Mouse (Mus musculus): ENCODE measurements around the gene Gtf2a1l. TPM values are rescaled to one million over a fixed set of nuclear protein-coding genes. Genes with fewer than 3 reads are reported as not detected.

Gtf2a1l gene
- polyA plus RNA-seq, 1 experiment = 0.15 TPM

DNA sequence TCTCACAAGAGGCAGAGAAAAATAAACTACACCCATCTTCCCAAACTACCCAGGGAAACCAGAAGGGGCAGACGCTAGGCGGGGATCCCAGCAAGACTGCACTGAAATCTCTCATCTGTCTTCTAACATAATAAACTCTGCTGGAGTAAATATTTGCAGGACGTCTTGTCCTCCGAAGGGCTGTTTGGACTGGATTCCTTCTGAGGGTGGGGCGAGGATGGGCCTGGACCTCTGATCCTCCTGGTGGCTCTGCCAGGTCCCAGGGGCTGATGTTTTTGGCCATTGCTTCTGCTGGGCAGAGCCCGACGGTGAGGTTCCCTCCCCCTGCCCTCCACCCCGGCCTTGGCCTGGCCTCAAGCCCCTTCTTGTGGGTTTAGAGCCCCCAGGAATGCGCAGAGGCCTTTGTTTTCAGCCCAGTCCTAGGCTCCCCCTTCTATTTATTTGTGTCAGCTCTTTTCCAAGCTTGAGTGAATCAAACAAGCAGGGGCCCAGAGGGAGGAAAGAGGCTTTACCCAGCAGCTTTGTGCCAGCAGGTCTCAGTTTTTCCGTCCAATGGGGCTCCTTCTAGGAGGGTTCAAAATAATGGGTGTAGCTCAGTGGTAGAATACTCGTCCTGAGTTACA, 38.4 kb upstream of the Gtf2a1l start:
- DNase-seq (ENCODE audit: low read depth) = peak; percentile 92
- TF ChIP-seq CTCF (IDR thresholded peaks at IDR 0.05; ENCODE audit: borderline replicate concordance, extremely low read depth, insufficient read depth, insufficient read length) (peak; percentile 17; the same call in 1 of the 2 replicates), POLR2A (IDR thresholded peaks at IDR 0.05; ENCODE audit: borderline replicate concordance, extremely low read depth, insufficient read depth, insufficient read length, poor library complexity, severe bottlenecking) (no peak)

DNA sequence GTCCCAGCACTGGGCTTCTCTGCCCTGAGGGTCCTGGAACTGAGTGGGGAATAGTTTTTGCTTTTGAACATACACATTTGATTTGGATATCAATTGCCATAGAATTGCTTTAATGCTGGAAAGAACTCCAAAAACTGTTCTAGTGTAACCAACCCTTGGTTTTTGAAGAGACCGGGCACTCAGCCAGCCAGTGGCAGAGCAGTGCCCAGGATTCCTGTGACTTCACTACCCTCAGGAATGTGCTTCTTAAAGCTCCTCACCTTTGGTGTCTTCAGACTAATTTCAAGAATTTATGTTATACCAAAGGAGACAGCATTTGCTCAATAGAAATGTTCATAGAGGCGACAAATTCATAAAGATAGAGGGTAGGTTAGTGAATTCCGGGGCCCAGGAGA, 37.9 kb upstream of the Gtf2a1l start:
- TF ChIP-seq CTCF (IDR thresholded peaks at IDR 0.05; ENCODE audit: borderline replicate concordance, extremely low read depth, insufficient read depth, insufficient read length) (no peak), POLR2A (IDR thresholded peaks at IDR 0.05; ENCODE audit: borderline replicate concordance, extremely low read depth, insufficient read depth, insufficient read length, poor library complexity, severe bottlenecking) (no peak)
- DNase-seq (ENCODE audit: low read depth) = no peak

DNA sequence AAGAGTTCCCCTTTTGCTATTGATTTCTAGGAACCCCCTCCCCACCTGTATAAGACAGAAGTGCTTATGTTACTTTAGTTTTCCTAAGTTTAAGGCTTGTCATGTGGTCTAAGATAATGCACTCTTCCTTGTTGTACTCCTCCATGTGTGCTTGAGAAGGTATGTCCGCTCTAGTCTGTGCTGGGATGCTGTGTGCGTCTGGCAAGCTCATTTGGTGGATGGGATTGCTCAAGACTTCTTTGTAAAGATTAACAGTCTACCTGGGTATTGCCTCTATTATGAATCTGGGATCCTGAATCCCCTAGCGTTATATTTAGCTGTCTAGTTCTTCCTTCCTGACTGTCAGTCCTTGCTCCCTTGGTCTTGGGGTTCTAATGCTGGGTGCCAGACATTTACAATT, 35.8 kb upstream of the Gtf2a1l start:
- no peak for DNase-seq (ENCODE audit: low read depth)
- no peak for TF ChIP-seq POLR2A (IDR thresholded peaks at IDR 0.05; ENCODE audit: borderline replicate concordance, extremely low read depth, insufficient read depth, insufficient read length, poor library complexity, severe bottlenecking)
- no peak for TF ChIP-seq CTCF (IDR thresholded peaks at IDR 0.05; ENCODE audit: borderline replicate concordance, extremely low read depth, insufficient read depth, insufficient read length)

DNA sequence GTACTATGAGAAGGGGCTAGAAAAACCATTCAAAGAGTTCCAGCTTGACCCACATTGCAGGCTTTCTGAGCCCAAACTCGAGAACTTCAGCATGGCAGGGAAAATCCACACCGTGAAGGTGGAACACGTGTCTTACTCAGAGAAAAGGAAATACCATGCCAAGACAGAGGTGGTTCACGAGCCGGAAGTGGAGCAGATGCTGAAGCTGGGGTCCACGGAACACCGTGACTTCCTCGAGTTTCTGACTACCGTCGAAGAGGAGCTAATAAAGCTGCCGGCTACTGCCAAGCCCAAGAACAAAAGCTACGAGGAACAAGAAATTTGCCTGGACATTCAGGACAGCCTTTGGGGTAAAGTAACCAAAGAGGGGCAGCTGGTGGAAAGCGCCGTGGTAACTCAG, 32.4 kb upstream of the Gtf2a1l start:
- no peak for DNase-seq (ENCODE audit: low read depth)
- TF ChIP-seq CTCF (IDR thresholded peaks at IDR 0.05; ENCODE audit: borderline replicate concordance, extremely low read depth, insufficient read depth, insufficient read length) (no peak), POLR2A (IDR thresholded peaks at IDR 0.05; ENCODE audit: borderline replicate concordance, extremely low read depth, insufficient read depth, insufficient read length, poor library complexity, severe bottlenecking) (no peak)

DNA sequence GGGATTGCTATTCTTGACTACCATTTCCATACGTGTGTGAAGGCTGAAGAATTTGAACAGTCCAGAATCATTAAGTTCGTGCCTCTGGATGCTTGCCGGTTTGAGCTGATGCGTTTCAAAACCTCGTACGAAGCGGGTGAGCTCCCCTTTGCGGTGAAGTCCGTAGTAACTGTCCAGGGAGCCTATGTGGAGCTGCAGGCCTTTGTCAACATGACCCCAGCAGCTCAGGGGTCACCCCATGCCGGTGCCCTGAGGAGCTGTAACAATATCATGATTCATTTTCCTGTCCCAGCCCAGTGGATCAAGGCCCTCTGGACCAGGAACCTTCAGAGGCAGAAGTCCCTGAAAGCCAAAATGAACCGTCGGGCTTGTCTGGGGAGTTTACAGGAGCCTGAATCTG, 31.9 kb upstream of the Gtf2a1l start:
- peak; percentile 21 for DNase-seq (ENCODE audit: low read depth)
- no peak for TF ChIP-seq CTCF (IDR thresholded peaks at IDR 0.05; ENCODE audit: borderline replicate concordance, extremely low read depth, insufficient read depth, insufficient read length)
- TF ChIP-seq POLR2A (IDR thresholded peaks at IDR 0.05; ENCODE audit: borderline replicate concordance, extremely low read depth, insufficient read depth, insufficient read length, poor library complexity, severe bottlenecking) = no peak

DNA sequence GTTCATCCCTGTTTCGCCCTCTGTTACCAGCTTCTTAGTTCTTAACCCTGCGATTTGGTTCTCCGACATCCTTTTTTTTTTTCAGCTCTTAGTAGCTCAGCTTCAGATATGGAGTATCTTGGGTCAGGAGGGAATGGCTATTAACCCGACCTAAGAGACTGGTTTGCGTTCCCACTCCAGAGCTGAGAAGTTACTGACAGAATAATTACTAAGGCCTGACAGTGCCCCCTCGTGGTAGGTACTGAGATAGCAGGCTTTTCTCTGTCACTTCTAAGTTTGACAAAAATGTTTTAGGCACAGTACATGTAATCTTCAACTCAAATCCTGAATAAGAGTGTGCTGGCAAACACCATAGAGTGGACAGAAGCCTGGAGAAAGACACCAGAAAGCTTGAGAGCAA, 27.4 kb upstream of the Gtf2a1l start:
- peak; percentile 82 for DNase-seq (ENCODE audit: low read depth)
- TF ChIP-seq POLR2A (IDR thresholded peaks at IDR 0.05; ENCODE audit: borderline replicate concordance, extremely low read depth, insufficient read depth, insufficient read length, poor library complexity, severe bottlenecking) (no peak), CTCF (IDR thresholded peaks at IDR 0.05; ENCODE audit: borderline replicate concordance, extremely low read depth, insufficient read depth, insufficient read length) (peak; percentile 81)

DNA sequence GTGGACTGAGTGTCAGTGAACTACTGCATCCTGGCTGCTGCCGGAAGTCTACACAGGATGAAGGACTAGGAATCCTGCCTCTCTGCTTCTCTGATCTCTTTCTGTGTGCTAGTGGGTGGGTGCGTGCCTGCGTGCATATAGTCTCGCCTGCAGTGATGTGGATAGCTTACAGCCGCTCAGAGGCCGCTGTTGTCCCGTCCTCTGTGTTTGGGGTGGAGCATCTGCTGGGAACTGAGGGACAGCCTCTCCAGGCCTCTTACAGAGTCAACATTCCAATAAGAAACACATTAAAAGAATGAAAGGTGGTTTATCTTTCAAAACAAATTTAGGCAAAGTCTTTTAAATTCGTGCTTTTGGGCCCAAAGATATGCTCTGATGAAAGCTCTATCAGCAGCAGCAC, 26.6 kb upstream of the Gtf2a1l start:
- no peak for DNase-seq (ENCODE audit: low read depth)
- no peak for TF ChIP-seq POLR2A (IDR thresholded peaks at IDR 0.05; ENCODE audit: borderline replicate concordance, extremely low read depth, insufficient read depth, insufficient read length, poor library complexity, severe bottlenecking)
- no peak for TF ChIP-seq CTCF (IDR thresholded peaks at IDR 0.05; ENCODE audit: borderline replicate concordance, extremely low read depth, insufficient read depth, insufficient read length)

DNA sequence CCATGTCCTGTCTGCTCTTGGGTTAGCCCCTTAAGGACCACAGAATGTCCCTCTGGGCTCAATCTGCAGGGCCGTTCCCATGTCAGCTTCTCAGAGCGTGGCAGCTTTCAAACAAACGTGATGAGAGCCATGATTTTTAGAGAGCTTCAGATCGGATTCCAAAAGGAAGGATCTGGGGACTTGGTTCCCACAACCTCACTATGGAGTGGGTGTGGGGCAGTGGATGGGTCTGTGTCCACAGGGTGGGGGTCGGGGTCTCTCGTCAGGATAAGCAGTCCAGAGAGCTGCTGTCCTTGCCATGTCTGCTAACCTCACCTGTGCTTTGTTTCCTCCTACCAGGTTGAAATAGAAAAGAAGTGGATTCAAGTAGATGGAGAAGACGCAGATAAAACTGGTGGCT, 23.6 kb upstream of the Gtf2a1l start:
- no peak for TF ChIP-seq POLR2A (IDR thresholded peaks at IDR 0.05; ENCODE audit: borderline replicate concordance, extremely low read depth, insufficient read depth, insufficient read length, poor library complexity, severe bottlenecking)
- no peak for DNase-seq (ENCODE audit: low read depth)

DNA sequence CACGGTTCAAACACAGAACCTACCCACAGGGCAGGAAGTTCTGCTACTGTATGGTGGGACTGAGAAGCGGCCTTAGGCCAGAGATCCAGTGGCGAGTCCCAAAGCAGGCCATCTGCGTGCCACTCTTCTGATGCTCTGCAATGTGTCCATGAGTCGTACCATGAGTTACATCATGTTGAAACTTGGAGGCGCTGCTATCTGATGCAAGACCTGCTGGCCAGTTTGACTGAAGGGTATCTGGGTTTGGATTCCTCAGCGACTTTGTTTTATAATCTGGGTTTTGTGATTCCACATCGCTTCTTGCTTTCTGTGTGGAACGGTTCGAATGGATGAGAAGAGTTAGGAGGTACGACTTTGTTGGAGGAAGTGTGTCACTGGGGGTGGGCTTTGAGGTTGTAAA, 23.2 kb upstream of the Gtf2a1l start:
- TF ChIP-seq CTCF (IDR thresholded peaks at IDR 0.05; ENCODE audit: borderline replicate concordance, extremely low read depth, insufficient read depth, insufficient read length) (no peak), POLR2A (IDR thresholded peaks at IDR 0.05; ENCODE audit: borderline replicate concordance, extremely low read depth, insufficient read depth, insufficient read length, poor library complexity, severe bottlenecking) (no peak)
- no peak for DNase-seq (ENCODE audit: low read depth)

DNA sequence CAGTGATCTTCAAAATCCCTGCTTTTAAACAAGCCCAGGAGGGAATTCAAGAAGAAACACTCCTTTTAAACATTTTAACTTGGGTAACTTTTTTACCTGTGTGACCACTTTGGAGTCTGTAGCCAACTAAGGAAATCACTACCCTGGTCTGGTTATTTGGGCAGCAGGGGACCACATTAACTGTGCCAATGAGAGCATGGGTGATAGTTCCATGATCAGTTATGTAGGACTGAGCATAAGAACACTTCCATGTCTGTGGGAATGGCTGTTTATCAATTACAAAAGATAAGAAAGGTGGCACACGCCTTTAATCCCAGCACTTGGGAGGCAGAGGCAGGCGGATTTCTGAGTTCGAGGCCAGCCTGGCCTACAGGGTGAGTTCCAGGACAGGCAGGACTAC, 21.3 kb upstream of the Gtf2a1l start:
- DNase-seq (ENCODE audit: low read depth) = no peak

DNA sequence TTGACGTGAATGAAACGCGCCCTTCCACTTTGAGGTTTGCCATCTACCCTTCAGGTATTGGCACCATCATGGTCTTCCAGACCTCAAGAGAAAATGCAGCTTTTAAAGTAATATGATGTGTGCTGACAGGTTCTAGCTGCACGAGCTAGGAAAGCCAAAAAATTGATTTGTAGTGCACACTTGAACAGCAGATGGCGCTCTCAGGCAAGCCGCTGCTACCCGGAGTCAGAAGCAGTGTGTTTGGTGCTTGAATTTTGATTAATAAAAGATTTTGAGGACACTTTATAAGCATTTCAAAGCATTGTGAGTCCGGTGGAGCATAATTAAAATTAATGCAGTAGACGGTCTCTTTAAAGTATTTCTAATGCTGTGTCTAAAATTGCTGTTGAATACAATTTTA, 16.4 kb upstream of the Gtf2a1l start:
- peak; percentile 87 for DNase-seq (ENCODE audit: low read depth)
- TF ChIP-seq POLR2A (IDR thresholded peaks at IDR 0.05; ENCODE audit: borderline replicate concordance, extremely low read depth, insufficient read depth, insufficient read length, poor library complexity, severe bottlenecking) (no peak), CTCF (IDR thresholded peaks at IDR 0.05; ENCODE audit: borderline replicate concordance, extremely low read depth, insufficient read depth, insufficient read length) (peak; percentile 92)

More for the DNA sequence above, 21.3 kb upstream of the Gtf2a1l start:
- no peak for TF ChIP-seq POLR2A (IDR thresholded peaks at IDR 0.05; ENCODE audit: borderline replicate concordance, extremely low read depth, insufficient read depth, insufficient read length, poor library complexity, severe bottlenecking)
- TF ChIP-seq CTCF (IDR thresholded peaks at IDR 0.05; ENCODE audit: borderline replicate concordance, extremely low read depth, insufficient read depth, insufficient read length) = no peak

DNA sequence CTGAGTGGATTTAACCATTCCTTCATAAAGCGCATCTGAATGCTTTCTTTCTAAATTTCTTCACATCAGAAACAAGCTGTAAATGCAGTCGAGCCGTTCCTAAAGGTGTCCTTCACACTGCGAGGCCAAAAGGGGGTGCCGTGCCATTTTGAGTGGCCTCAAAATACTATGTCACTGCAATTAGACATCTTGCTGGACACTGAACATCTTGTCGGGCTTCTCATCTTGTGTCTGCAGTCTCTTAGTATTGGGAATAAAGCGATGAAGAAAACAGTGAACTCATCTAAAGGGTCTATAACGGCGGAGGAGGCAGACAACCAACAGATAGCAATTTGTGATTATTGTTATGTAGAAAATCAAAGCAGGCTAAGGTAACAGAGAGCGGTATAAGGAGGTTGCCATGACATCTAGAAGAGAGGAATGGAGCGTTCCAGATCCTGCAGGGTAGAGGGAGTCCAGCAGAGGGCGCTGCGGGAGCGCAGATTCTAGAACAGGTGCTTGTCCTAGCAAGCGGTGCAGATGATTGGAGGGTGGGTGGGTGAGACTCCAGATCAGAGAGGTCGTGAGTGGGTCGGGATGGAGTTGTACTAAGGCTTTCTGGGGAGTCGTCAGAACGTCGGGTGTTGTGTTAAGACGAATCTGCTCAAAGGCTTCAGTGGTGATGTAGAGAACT, 15.6 kb upstream of the Gtf2a1l start:
- peak; percentile 90 for DNase-seq (ENCODE audit: low read depth)
- TF ChIP-seq CTCF (IDR thresholded peaks at IDR 0.05; ENCODE audit: borderline replicate concordance, extremely low read depth, insufficient read depth, insufficient read length) (peak; percentile 98), POLR2A (IDR thresholded peaks at IDR 0.05; ENCODE audit: borderline replicate concordance, extremely low read depth, insufficient read depth, insufficient read length, poor library complexity, severe bottlenecking) (no peak)

Measured in brain, embryonic 14.5 days (tissue).